Mouse (Mus musculus): ENCODE measurements around the gene Gm21915.

Gene Gm21915

GRCm38 (mm10) chr9:40651239-40651859, 19.1 kb upstream of the Gm21915 start:
- in situ Hi-C loops (cut with MboI; ENCODE audit: low pct_unique_long_range_greater_than_20kb in 1 of 2, low sequenced_read_pairs in 2 of 2, unreplicated experiment in 1 of 2), result no loop called here

- in situ Hi-C loops (cut with MboI; ENCODE audit: low pct_unique_long_range_greater_than_20kb in 1 of 2, low sequenced_read_pairs in 2 of 2, unreplicated experiment in 1 of 2), result no loop called here
Measured at GRCm38 (mm10) chr9:40652757-40653156, 17.7 kb upstream of the Gm21915 start.

- in situ Hi-C loops (cut with MboI; ENCODE audit: low pct_unique_long_range_greater_than_20kb in 1 of 2, low sequenced_read_pairs in 2 of 2, unreplicated experiment in 1 of 2), result no loop called here
Measured at GRCm38 (mm10) chr9:40666190-40666803, 4.1 kb upstream of the Gm21915 start.

GRCm38 (mm10) chr9:40671323-40671930, 1.0 kb downstream of the Gm21915 start:
- in situ Hi-C loops (cut with MboI; ENCODE audit: low pct_unique_long_range_greater_than_20kb in 1 of 2, low sequenced_read_pairs in 2 of 2, unreplicated experiment in 1 of 2), result no loop called here

- in situ Hi-C loops (cut with MboI; ENCODE audit: low pct_unique_long_range_greater_than_20kb in 1 of 2, low sequenced_read_pairs in 2 of 2, unreplicated experiment in 1 of 2), result no loop called here
Measured at GRCm38 (mm10) chr9:40675203-40675958, 5.0 kb downstream of the Gm21915 start.

- in situ Hi-C loops (cut with MboI; ENCODE audit: low pct_unique_long_range_greater_than_20kb in 1 of 2, low sequenced_read_pairs in 2 of 2, unreplicated experiment in 1 of 2), result no loop called here
Measured at GRCm38 (mm10) chr9:40678653-40679052, 8.2 kb downstream of the Gm21915 start.

- in situ Hi-C loops (cut with MboI; ENCODE audit: low pct_unique_long_range_greater_than_20kb in 1 of 2, low sequenced_read_pairs in 2 of 2, unreplicated experiment in 1 of 2), result no loop called here
Measured at GRCm38 (mm10) chr9:40685801-40686420, 15.5 kb downstream of the Gm21915 start, which contains the start of gene Clmp. TSS of gene Clmp (plus strand) at chr9:40685962.

GRCm38 (mm10) chr9:40686421-40686899, 16.0 kb downstream of the Gm21915 start:
- in situ Hi-C loops (cut with MboI; ENCODE audit: low pct_unique_long_range_greater_than_20kb in 1 of 2, low sequenced_read_pairs in 2 of 2, unreplicated experiment in 1 of 2), result no loop called here

- in situ Hi-C loops (cut with MboI; ENCODE audit: low pct_unique_long_range_greater_than_20kb in 1 of 2, low sequenced_read_pairs in 2 of 2, unreplicated experiment in 1 of 2), result no loop called here
Measured at GRCm38 (mm10) chr9:40687053-40687452, 16.6 kb downstream of the Gm21915 start.

- in situ Hi-C loops (cut with MboI; ENCODE audit: low pct_unique_long_range_greater_than_20kb in 1 of 2, low sequenced_read_pairs in 2 of 2, unreplicated experiment in 1 of 2), result no loop called here
Measured at GRCm38 (mm10) chr9:40687553-40687952, 17.1 kb downstream of the Gm21915 start.

GRCm38 (mm10) chr9:40690511-40690910, 20.1 kb downstream of the Gm21915 start:
- in situ Hi-C loops (cut with MboI; ENCODE audit: low pct_unique_long_range_greater_than_20kb in 1 of 2, low sequenced_read_pairs in 2 of 2, unreplicated experiment in 1 of 2), result no loop called here

- in situ Hi-C loops (cut with MboI; ENCODE audit: low pct_unique_long_range_greater_than_20kb in 1 of 2, low sequenced_read_pairs in 2 of 2, unreplicated experiment in 1 of 2), result no loop called here
Measured at GRCm38 (mm10) chr9:40693026-40693425, 22.6 kb downstream of the Gm21915 start.

GRCm38 (mm10) chr9:40693768-40694167, 23.4 kb downstream of the Gm21915 start:
- in situ Hi-C loops (cut with MboI; ENCODE audit: low pct_unique_long_range_greater_than_20kb in 1 of 2, low sequenced_read_pairs in 2 of 2, unreplicated experiment in 1 of 2), result no loop called here

- in situ Hi-C loops (cut with MboI; ENCODE audit: low pct_unique_long_range_greater_than_20kb in 1 of 2, low sequenced_read_pairs in 2 of 2, unreplicated experiment in 1 of 2), result no loop called here
Measured at GRCm38 (mm10) chr9:40694284-40694683, 23.9 kb downstream of the Gm21915 start.

GRCm38 (mm10) chr9:40696086-40696485, 25.7 kb downstream of the Gm21915 start:
- in situ Hi-C loops (cut with MboI; ENCODE audit: low pct_unique_long_range_greater_than_20kb in 1 of 2, low sequenced_read_pairs in 2 of 2, unreplicated experiment in 1 of 2), result no loop called here

- in situ Hi-C loops (cut with MboI; ENCODE audit: low pct_unique_long_range_greater_than_20kb in 1 of 2, low sequenced_read_pairs in 2 of 2, unreplicated experiment in 1 of 2), result no loop called here
Measured at GRCm38 (mm10) chr9:40699194-40699593, 28.8 kb downstream of the Gm21915 start.

- in situ Hi-C loops (cut with MboI; ENCODE audit: low pct_unique_long_range_greater_than_20kb in 1 of 2, low sequenced_read_pairs in 2 of 2, unreplicated experiment in 1 of 2), result no loop called here
Measured at GRCm38 (mm10) chr9:40700253-40700652, 29.8 kb downstream of the Gm21915 start.

- in situ Hi-C loops (cut with MboI; ENCODE audit: low pct_unique_long_range_greater_than_20kb in 1 of 2, low sequenced_read_pairs in 2 of 2, unreplicated experiment in 1 of 2), result no loop called here
Measured at GRCm38 (mm10) chr9:40704364-40705276, 34.2 kb downstream of the Gm21915 start.
